Mouse (Mus musculus) liver, embryonic 12.5 days (tissue): ENCODE results near the gene Rpap1. TPM values are rescaled to one million over a fixed set of nuclear protein-coding genes. Genes with fewer than 3 reads are reported as not detected.

Experiments used
- ATAC-seq: fragments of 200-750 bp; cut with Nextera tagmentation; 2 replicates; pipeline ENCODE4 v1.8.0; 2017; ENCODE audit warnings: moderate number of reproducible peaks, mild to moderate bottlenecking, moderate library complexity
- H3K27ac ChIP-seq: fragments of 300-500 bp; sonication (generic); 2 replicates; pipeline ENCODE4 v1.5.1; 2016; ENCODE audit warnings: mild to moderate bottlenecking
- H3K27me3 ChIP-seq: fragments of 300-500 bp; sonication (generic); replicated peaks from 2 replicates; pipeline ENCODE4 v1.6.1; 2016; ENCODE audit warnings: mild to moderate bottlenecking, moderate library complexity
- H3K36me3 ChIP-seq: fragments of 300-500 bp; sonication (generic); 2 replicates; pipeline ENCODE4 v1.6.1; 2016; ENCODE audit warnings: mild to moderate bottlenecking, moderate library complexity
- H3K4me1 ChIP-seq: fragments of 300-500 bp; sonication (generic); 2 replicates; pipeline ENCODE4 v1.6.1; 2016
- H3K4me2 ChIP-seq: fragments of 300-500 bp; sonication (generic); 2 replicates; pipeline ENCODE4 v1.6.1; 2016; ENCODE audit warnings: mild to moderate bottlenecking, moderate library complexity
- H3K4me3 ChIP-seq: fragments of 300-500 bp; sonication (generic); 2 replicates; pipeline ENCODE4 v1.5.1; 2016; ENCODE audit warnings: mild to moderate bottlenecking, moderate library complexity
- H3K9ac ChIP-seq: fragments of 300-500 bp; sonication (generic); 2 replicates; pipeline ENCODE4 v1.6.1; 2016; ENCODE audit warnings: mild to moderate bottlenecking, moderate library complexity
- H3K9me3 ChIP-seq: fragments of 300-500 bp; sonication (generic); replicated peaks from 2 replicates; pipeline ENCODE4 v1.6.1; 2016; ENCODE audit warnings: mild to moderate bottlenecking, moderate library complexity
- WGBS: fragments of 180-500 bp; shearing (Covaris S2); methylation state at CpG from one replicate; pipeline ENCODE4 v1.1.7; 2016; ENCODE audit not compliant: insufficient replicate concordance; 5-methylcytosine and 5-hydroxymethylcytosine counted together
- polyA plus RNA-seq: library from polyadenylated mRNA; unstranded; fragments of >200 nt; fragmentation: Nextera tagmentation; extraction: Ambion mirVana; gene quantifications from 2 replicates; pipeline ENCODE4 v1.2.1, GENCODE M21; 2016

The Rpap1 gene
- polyA plus RNA-seq = 17.4 and 17.8 TPM in 2 replicates

- peak within 1 kb of the TSS; percentile 72 for H3K27ac ChIP-seq
- under 1% methylated on average over 44 of the region's 44 CpGs for WGBS
- H3K4me1 ChIP-seq = peaks cover 14% of the 10 kb centered on the region
- peaks cover 19% of the 10 kb centered on the region for H3K36me3 ChIP-seq
- peak within 1 kb of the TSS; percentile 69 for H3K9ac ChIP-seq
- H3K27me3 ChIP-seq = peaks cover 11% of the 10 kb centered on the region
- H3K4me2 ChIP-seq = peak within 1 kb of the TSS; percentile 81
- ATAC-seq = peak; percentile 96
- H3K9me3 ChIP-seq = no peaks in the 10 kb centered on the region
- peak within 1 kb of the TSS; percentile 67 for H3K4me3 ChIP-seq
These were observed at the start of gene Rpap1 for GRCm38 (mm10) chr2:119787206-119787883. TSS of gene Rpap1 (minus strand) at chr2:119787537.

- no peak for ATAC-seq
- no peak overlapping the region for H3K4me2 ChIP-seq
- H3K9ac ChIP-seq = no peak overlapping the region
- H3K27me3 ChIP-seq = peaks cover 14% of the 10 kb centered on the region
- no peaks in the 10 kb centered on the region for H3K4me1 ChIP-seq
- H3K9me3 ChIP-seq = no peaks in the 10 kb centered on the region
- H3K4me3 ChIP-seq = no peak overlapping the region
- H3K27ac ChIP-seq = no peak overlapping the region
- H3K36me3 ChIP-seq = no peaks in the 10 kb centered on the region
- 61% methylated on average over 4 of the region's 4 CpGs for WGBS
These were observed 46.9 kb upstream of the Rpap1 start for GRCm38 (mm10) chr2:119834231-119834630.

GRCm38 (mm10) chr2:119830579-119830978, 43.2 kb upstream of the Rpap1 start:
- H3K9me3 ChIP-seq = no peaks in the 10 kb centered on the region
- H3K4me3 ChIP-seq = no peak overlapping the region
- no peak overlapping the region for H3K4me2 ChIP-seq
- H3K4me1 ChIP-seq = no peaks in the 10 kb centered on the region
- H3K36me3 ChIP-seq = no peaks in the 10 kb centered on the region
- H3K9ac ChIP-seq = no peak overlapping the region
- no peak overlapping the region for H3K27ac ChIP-seq
- 38% methylated on average over 2 of the region's 2 CpGs for WGBS
- no peak for ATAC-seq
- peaks cover 5% of the 10 kb centered on the region; the same call in 1 of the 2 replicates for H3K27me3 ChIP-seq

- Histone ChIP-seq H3K27me3 (0 out of 2 replicates have a peak, but pooled peaks cover 12% of the 10 kb centered on the region), H3K4me1 (no peaks in the 10 kb centered on the region), H3K36me3 (0 out of 2 replicates have a peak, but pooled peaks cover 2% of the 10 kb centered on the region), H3K4me2 (no peak overlapping the region), H3K27ac (no peak overlapping the region), H3K9me3 (no peaks in the 10 kb centered on the region), H3K4me3 (no peak overlapping the region), H3K9ac (no peak overlapping the region)
- WGBS = 77% methylated on average over 9 of the region's 9 CpGs
- no peak for ATAC-seq
These were observed 33.8 kb upstream of the Rpap1 start for GRCm38 (mm10) chr2:119821136-119821535.

GRCm38 (mm10) chr2:119818668-119819272, 31.4 kb upstream of the Rpap1 start:
- Histone ChIP-seq H3K4me1 (no peaks in the 10 kb centered on the region), H3K9me3 (no peaks in the 10 kb centered on the region), H3K36me3 (0 out of 2 replicates have a peak, but pooled peaks cover 2% of the 10 kb centered on the region), H3K27me3 (0 out of 2 replicates have a peak, but pooled peaks cover 12% of the 10 kb centered on the region), H3K4me2 (no peak overlapping the region), H3K4me3 (no peak overlapping the region), H3K27ac (no peak overlapping the region), H3K9ac (no peak overlapping the region)
- WGBS = 49% methylated on average over 9 of the region's 9 CpGs
- no peak for ATAC-seq

- no peaks in the 10 kb centered on the region for H3K4me1 ChIP-seq
- H3K4me3 ChIP-seq = no peak overlapping the region
- WGBS = 71% methylated on average over 5 of the region's 5 CpGs
- no peaks in the 10 kb centered on the region for H3K9me3 ChIP-seq
- H3K27ac ChIP-seq = no peak overlapping the region
- H3K27me3 ChIP-seq = peaks cover 20% of the 10 kb centered on the region; the same call in 1 of the 2 replicates
- no peak for ATAC-seq
- H3K9ac ChIP-seq = no peak overlapping the region
- 0 out of 2 replicates have a peak, but pooled peaks cover 2% of the 10 kb centered on the region for H3K36me3 ChIP-seq
- no peak overlapping the region for H3K4me2 ChIP-seq
These were observed 29.7 kb upstream of the Rpap1 start for GRCm38 (mm10) chr2:119817047-119817446.

GRCm38 (mm10) chr2:119816611-119817010, 29.3 kb upstream of the Rpap1 start:
- Histone ChIP-seq H3K4me2 (no peak overlapping the region), H3K27ac (no peak overlapping the region), H3K9me3 (no peaks in the 10 kb centered on the region), H3K27me3 (peaks cover 24% of the 10 kb centered on the region; the same call in 1 of the 2 replicates), H3K36me3 (0 out of 2 replicates have a peak, but pooled peaks cover 2% of the 10 kb centered on the region), H3K4me3 (no peak overlapping the region), H3K9ac (no peak overlapping the region), H3K4me1 (no peaks in the 10 kb centered on the region)
- WGBS = 86% methylated on average over 13 of the region's 13 CpGs
- ATAC-seq = no peak

GRCm38 (mm10) chr2:119814376-119814933, 27.1 kb upstream of the Rpap1 start:
- WGBS = 62% methylated on average over 7 of the region's 7 CpGs
- H3K36me3 ChIP-seq = 0 out of 2 replicates have a peak, but pooled peaks cover 2% of the 10 kb centered on the region
- H3K4me2 ChIP-seq = no peak overlapping the region
- H3K9me3 ChIP-seq = no peaks in the 10 kb centered on the region
- no peak overlapping the region for H3K9ac ChIP-seq
- no peak for ATAC-seq
- H3K4me3 ChIP-seq = no peak overlapping the region
- H3K27me3 ChIP-seq = peaks cover 42% of the 10 kb centered on the region
- no peaks in the 10 kb centered on the region for H3K4me1 ChIP-seq
- H3K27ac ChIP-seq = no peak overlapping the region

- no peak overlapping the region for H3K4me2 ChIP-seq
- no peaks in the 10 kb centered on the region for H3K36me3 ChIP-seq
- no peaks in the 10 kb centered on the region for H3K9me3 ChIP-seq
- H3K9ac ChIP-seq = no peak overlapping the region
- no peak overlapping the region for H3K4me3 ChIP-seq
- no peak for ATAC-seq
- no peak overlapping the region for H3K27ac ChIP-seq
- H3K4me1 ChIP-seq = no peaks in the 10 kb centered on the region
- 68% methylated on average over 14 of the region's 14 CpGs for WGBS
- peaks cover 57% of the 10 kb centered on the region for H3K27me3 ChIP-seq
These were observed 24.3 kb upstream of the Rpap1 start for GRCm38 (mm10) chr2:119811490-119812146.

GRCm38 (mm10) chr2:119810890-119811289, 23.6 kb upstream of the Rpap1 start:
- no peak overlapping the region for H3K27ac ChIP-seq
- ATAC-seq = no peak
- H3K36me3 ChIP-seq = no peaks in the 10 kb centered on the region
- no peak overlapping the region for H3K4me3 ChIP-seq
- no peak overlapping the region for H3K4me2 ChIP-seq
- no peaks in the 10 kb centered on the region for H3K9me3 ChIP-seq
- 68% methylated on average over 12 of the region's 12 CpGs for WGBS
- no peak overlapping the region for H3K9ac ChIP-seq
- no peaks in the 10 kb centered on the region for H3K4me1 ChIP-seq
- H3K27me3 ChIP-seq = peaks cover 61% of the 10 kb centered on the region

GRCm38 (mm10) chr2:119808881-119809280, 21.5 kb upstream of the Rpap1 start:
- Histone ChIP-seq H3K4me3 (no peak overlapping the region), H3K27ac (no peak overlapping the region), H3K4me1 (no peaks in the 10 kb centered on the region), H3K27me3 (peaks cover 79% of the 10 kb centered on the region), H3K9me3 (no peaks in the 10 kb centered on the region), H3K9ac (no peak overlapping the region), H3K4me2 (no peak overlapping the region), H3K36me3 (no peaks in the 10 kb centered on the region)
- WGBS = 24% methylated on average over 4 of the region's 4 CpGs
- no peak for ATAC-seq

- Histone ChIP-seq H3K9me3 (no peaks in the 10 kb centered on the region), H3K9ac (no peak overlapping the region), H3K27me3 (peaks cover 83% of the 10 kb centered on the region), H3K4me2 (no peak overlapping the region), H3K27ac (no peak overlapping the region), H3K4me3 (no peak overlapping the region), H3K4me1 (no peaks in the 10 kb centered on the region), H3K36me3 (no peaks in the 10 kb centered on the region)
- WGBS = 33% methylated on average over 4 of the region's 4 CpGs
- ATAC-seq = no peak
These were observed 21.1 kb upstream of the Rpap1 start for GRCm38 (mm10) chr2:119808438-119808837.
